Mouse (Mus musculus) lung, embryonic 14.5 days (tissue): ENCODE measurements around the gene Stard3nl. TPM values are rescaled to one million over a fixed set of nuclear protein-coding genes. Genes with fewer than 3 reads are reported as not detected.
"Not testable (repeated sequence)": the region's sequence is repeated elsewhere in the genome, so short reads cannot be mapped to it uniquely, and the experiment has no call there.

Experiments
- ATAC-seq: fragments of 200-750 bp; cut with Nextera tagmentation; 2 replicates; pipeline ENCODE4 v1.8.0; 2017; ENCODE audit warnings: mild to moderate bottlenecking, moderate TSS enrichment, moderate library complexity; ENCODE audit not compliant: insufficient read depth
- DNase-seq: peaks from one replicate; pipeline ENCODE4 v3.0.0-alpha.2; 2015
- H3K27ac ChIP-seq: fragments of 300-500 bp; sonication (generic); 2 replicates; pipeline ENCODE4 v1.5.1; 2014; ENCODE audit warnings: low read depth, mild to moderate bottlenecking, moderate library complexity
- H3K27me3 ChIP-seq: fragments of 300-500 bp; sonication (generic); 2 replicates; pipeline ENCODE4 v1.6.1; 2014; ENCODE audit warnings: low read length, control low read depth; ENCODE audit not compliant: insufficient read depth
- H3K36me3 ChIP-seq: fragments of 300-500 bp; sonication (generic); 2 replicates; pipeline ENCODE4 v1.6.1; 2014; ENCODE audit warnings: control low read depth; ENCODE audit not compliant: insufficient read depth
- H3K4me1 ChIP-seq: fragments of 300-500 bp; sonication (generic); 2 replicates; pipeline ENCODE4 v1.6.1; 2014; ENCODE audit warnings: antibody characterized with exemption, control low read depth; ENCODE audit not compliant: insufficient read depth
- H3K4me2 ChIP-seq: fragments of 300-500 bp; sonication (generic); 2 replicates; pipeline ENCODE4 v1.6.1; 2014; ENCODE audit warnings: mild to moderate bottlenecking
- H3K4me3 ChIP-seq: fragments of 300-500 bp; sonication (generic); 2 replicates; pipeline ENCODE4 v1.5.1; 2014; ENCODE audit warnings: low read depth, low read length
- H3K9ac ChIP-seq: fragments of 300-500 bp; sonication (generic); 2 replicates; pipeline ENCODE4 v1.6.1; 2014
- H3K9me3 ChIP-seq: fragments of 300-500 bp; sonication (generic); 2 replicates; pipeline ENCODE4 v1.6.1; 2016; ENCODE audit warnings: low read depth, low read length, control low read depth
- CTCF ChIP-seq: IDR thresholded peaks from 2 replicates; pipeline ENCODE4 v1.5.1; 2016; ENCODE audit warnings: antibody characterized with exemption, low read depth
- WGBS: fragments of 180-500 bp; shearing (Covaris S2); extraction: QIAGEN DNeasy Blood & Tissue Kit; methylation state at CpG from one replicate; pipeline ENCODE4 v1.1.7; 2014; 5-methylcytosine and 5-hydroxymethylcytosine counted together
- polyA plus RNA-seq: library from polyadenylated mRNA; unstranded; fragments of >200 nt; fragmentation: Nextera tagmentation; extraction: Ambion mirVana; gene quantifications from 2 replicates; pipeline ENCODE4 v1.2.1, GENCODE M21; 2014

The Stard3nl gene
- polyA plus RNA-seq, 1 experiment from 2014 or later, result 93.6 TPM

DNA sequence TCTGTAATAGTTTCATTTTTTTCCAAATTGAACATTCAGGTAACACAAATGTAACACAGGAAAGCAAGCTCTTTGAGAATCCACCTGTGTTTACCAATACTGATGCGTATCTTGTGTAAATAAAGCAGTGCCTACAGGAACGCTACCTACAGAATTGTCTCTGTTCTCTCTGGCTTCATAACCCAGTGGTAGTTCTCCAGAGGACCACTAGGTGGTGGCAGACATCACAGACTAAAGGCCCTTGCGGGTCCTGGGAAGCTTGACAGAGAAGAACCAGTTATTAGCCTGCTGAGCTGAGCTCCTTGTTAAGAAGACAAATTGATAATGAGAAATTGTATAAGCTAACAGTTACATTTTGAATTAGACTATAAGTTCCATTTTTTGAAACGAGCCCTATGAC lies 30.0 kb downstream of the Stard3nl start:
- Histone ChIP-seq H3K4me3 (no peak overlapping the region), H3K9me3 (no peaks in the 10 kb centered on the region), H3K27ac (no peak overlapping the region), H3K27me3 (no peaks in the 10 kb centered on the region), H3K4me2 (no peak overlapping the region), H3K9ac (no peak overlapping the region), H3K4me1 (no peaks in the 10 kb centered on the region), H3K36me3 (peaks cover 43% of the 10 kb centered on the region)
- 23% methylated on average over 4 of the region's 4 CpGs for WGBS
- peak; percentile 91 for DNase-seq
- ATAC-seq, result peak; percentile 54
- peak; percentile 93 for TF ChIP-seq CTCF

- Histone ChIP-seq H3K9ac (no peak overlapping the region), H3K36me3 (peaks cover 34% of the 10 kb centered on the region), H3K4me2 (no peak overlapping the region), H3K4me1 (no peaks in the 10 kb centered on the region), H3K27me3 (no peaks in the 10 kb centered on the region), H3K9me3 (no peaks in the 10 kb centered on the region), H3K27ac (no peak overlapping the region), H3K4me3 (no peak overlapping the region)
- DNase-seq (peak; percentile 88), ATAC-seq (peak; percentile 58)
- WGBS, result 67% methylated on average over 11 of the region's 11 CpGs
- peak; percentile 82 for TF ChIP-seq CTCF
Measured at GRCm38 (mm10) chr13:19364245-19364772, 31.3 kb downstream of the Stard3nl start.

DNA sequence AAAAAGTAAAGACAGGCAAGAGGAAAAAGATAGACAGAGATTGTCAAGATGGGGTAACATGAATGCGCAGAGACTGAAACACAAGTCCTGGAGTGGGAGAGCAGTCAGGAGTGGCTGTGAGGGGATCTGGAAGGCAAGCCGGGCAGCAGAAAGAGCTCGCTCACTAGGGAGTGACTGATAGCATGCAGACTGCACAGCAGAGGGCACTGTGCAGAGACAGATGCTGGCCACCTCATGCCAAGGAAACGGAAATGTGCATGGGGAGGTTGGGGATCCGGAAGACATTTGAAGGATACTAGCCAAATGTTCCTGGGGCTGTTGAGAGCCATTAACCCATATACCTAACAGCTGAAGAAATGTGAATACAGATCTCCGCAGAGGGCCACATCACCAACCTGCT lies 33.2 kb downstream of the Stard3nl start:
- ATAC-seq (no peak), DNase-seq (peak; percentile 53)
- Histone ChIP-seq H3K27me3 (no peaks in the 10 kb centered on the region), H3K4me1 (no peaks in the 10 kb centered on the region), H3K4me3 (no peak overlapping the region), H3K36me3 (peaks cover 42% of the 10 kb centered on the region), H3K4me2 (no peak overlapping the region), H3K27ac (no peak overlapping the region), H3K9me3 (no peaks in the 10 kb centered on the region), H3K9ac (no peak overlapping the region)
- 55% methylated on average over 6 of the region's 6 CpGs for WGBS
- TF ChIP-seq CTCF, result peak; percentile 59

GRCm38 (mm10) chr13:19358027-19358426 lies 37.6 kb downstream of the Stard3nl start:
- peak; percentile 94 for ATAC-seq
- Histone ChIP-seq H3K27me3 (no peaks in the 10 kb centered on the region), H3K4me1 (no peaks in the 10 kb centered on the region), H3K36me3 (peaks cover 39% of the 10 kb centered on the region), H3K4me2 (no peak overlapping the region), H3K9ac (no peak overlapping the region), H3K27ac (no peak overlapping the region), H3K9me3 (no peaks in the 10 kb centered on the region), H3K4me3 (no peak overlapping the region)
- 33% methylated on average over 5 of the region's 5 CpGs for WGBS
- no peak for TF ChIP-seq CTCF
- DNase-seq, result peak; percentile 75

DNA sequence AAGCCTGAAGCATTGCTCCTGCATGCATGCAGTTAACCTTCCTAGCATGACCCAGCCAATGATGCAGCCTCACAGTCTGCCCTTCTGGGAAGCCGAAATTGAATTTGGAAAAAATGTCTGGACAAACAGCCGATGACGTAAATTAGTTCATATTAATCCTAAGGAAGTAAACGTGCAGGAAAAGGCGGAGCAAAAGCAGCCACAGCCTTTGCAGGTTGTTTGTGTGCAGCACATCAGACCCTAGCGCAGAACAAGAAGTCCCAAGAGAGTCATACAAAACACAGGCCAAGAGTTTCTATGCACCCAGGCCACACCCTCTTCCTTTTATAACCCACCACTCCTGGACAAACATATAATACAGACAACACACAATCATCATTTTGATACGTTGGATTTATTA lies 38.3 kb downstream of the Stard3nl start:
- Histone ChIP-seq H3K4me1 (no peaks in the 10 kb centered on the region), H3K4me3 (no peak overlapping the region), H3K9me3 (no peaks in the 10 kb centered on the region), H3K9ac (no peak overlapping the region), H3K27ac (no peak overlapping the region), H3K4me2 (no peak overlapping the region), H3K27me3 (no peaks in the 10 kb centered on the region), H3K36me3 (peaks cover 33% of the 10 kb centered on the region)
- TF ChIP-seq CTCF, result no peak
- ATAC-seq, result no peak
- WGBS, result 84% methylated on average over 7 of the region's 7 CpGs
- no peak for DNase-seq

- DNase-seq, result no peak
- H3K4me2 ChIP-seq, result no peak overlapping the region
- WGBS, result 78% methylated on average over 5 of the region's 5 CpGs
- no peak overlapping the region for H3K4me3 ChIP-seq
- no peaks in the 10 kb centered on the region for H3K4me1 ChIP-seq
- no peaks in the 10 kb centered on the region for H3K27me3 ChIP-seq
- no peak overlapping the region for H3K27ac ChIP-seq
- H3K36me3 ChIP-seq, result peaks cover 33% of the 10 kb centered on the region
- no peaks in the 10 kb centered on the region for H3K9me3 ChIP-seq
- TF ChIP-seq CTCF, result no peak
- no peak for ATAC-seq
- no peak overlapping the region for H3K9ac ChIP-seq
Measured at GRCm38 (mm10) chr13:19356720-19357119, 38.9 kb downstream of the Stard3nl start.

GRCm38 (mm10) chr13:19356120-19356519 lies 39.5 kb downstream of the Stard3nl start:
- Histone ChIP-seq H3K4me2 (no peak overlapping the region), H3K9me3 (no peaks in the 10 kb centered on the region), H3K36me3 (peaks cover 33% of the 10 kb centered on the region), H3K27ac (no peak overlapping the region), H3K9ac (no peak overlapping the region), H3K27me3 (no peaks in the 10 kb centered on the region), H3K4me3 (no peak overlapping the region), H3K4me1 (no peaks in the 10 kb centered on the region)
- DNase-seq (no peak), ATAC-seq (no peak)
- WGBS, result 71% methylated on average over 7 of the region's 7 CpGs
- TF ChIP-seq CTCF, result no peak

DNA sequence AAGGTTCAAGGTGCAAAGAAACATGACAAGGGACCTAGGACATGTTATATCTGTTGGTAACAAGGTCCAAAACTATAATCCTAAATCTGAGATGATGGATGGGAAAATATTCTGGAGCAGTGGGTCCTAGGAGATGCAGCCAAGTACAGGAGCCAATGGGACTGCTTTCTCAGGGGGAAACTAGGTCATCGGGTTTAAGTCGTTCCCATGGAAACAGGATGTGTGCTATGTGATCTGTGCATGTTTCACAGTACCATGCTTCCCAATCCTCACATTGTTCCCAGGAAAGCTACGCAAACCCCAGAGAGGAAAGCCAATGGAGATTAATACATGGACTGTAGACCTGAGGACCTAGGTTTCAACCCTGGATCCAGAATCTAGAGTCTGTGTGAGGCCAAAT lies 42.8 kb downstream of the Stard3nl start:
- H3K27ac ChIP-seq, result no peak overlapping the region
- no peak overlapping the region for H3K4me2 ChIP-seq
- no peaks in the 10 kb centered on the region for H3K9me3 ChIP-seq
- no peak overlapping the region for H3K4me3 ChIP-seq
- DNase-seq (no peak), ATAC-seq (no peak)
- H3K27me3 ChIP-seq, result no peaks in the 10 kb centered on the region
- no peak overlapping the region for H3K9ac ChIP-seq
- WGBS, result 74% methylated on average over 3 of the region's 3 CpGs
- no peaks in the 10 kb centered on the region for H3K4me1 ChIP-seq
- peaks cover 16% of the 10 kb centered on the region for H3K36me3 ChIP-seq
- TF ChIP-seq CTCF, result no peak

DNA sequence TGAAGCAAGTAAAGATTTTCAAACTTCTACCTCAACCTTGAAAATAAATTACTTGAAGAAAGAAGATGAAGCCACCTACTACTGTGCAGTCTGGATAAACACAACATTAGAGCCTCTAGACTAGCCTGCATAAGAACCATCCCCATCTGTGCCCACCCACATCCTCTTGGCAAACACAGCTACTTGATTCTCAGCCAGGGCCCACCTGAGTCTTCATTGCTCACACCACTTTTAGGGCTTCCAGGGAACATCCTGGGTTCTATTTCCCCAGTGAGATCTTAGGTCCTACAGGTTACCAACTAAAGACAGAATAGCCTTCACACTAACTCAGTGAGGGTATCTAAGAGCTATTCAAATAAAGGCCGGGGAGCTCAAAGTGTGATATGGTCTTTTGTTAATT lies 55.2 kb downstream of the Stard3nl start:
- not testable (repeated sequence) for H3K27ac ChIP-seq, H3K9ac ChIP-seq, H3K27me3 ChIP-seq, H3K4me1 ChIP-seq, DNase-seq, H3K36me3 ChIP-seq, ATAC-seq, H3K9me3 ChIP-seq, H3K4me3 ChIP-seq, H3K4me2 ChIP-seq
- WGBS, result 57% methylated on average over 1 of the region's 1 CpGs

DNA sequence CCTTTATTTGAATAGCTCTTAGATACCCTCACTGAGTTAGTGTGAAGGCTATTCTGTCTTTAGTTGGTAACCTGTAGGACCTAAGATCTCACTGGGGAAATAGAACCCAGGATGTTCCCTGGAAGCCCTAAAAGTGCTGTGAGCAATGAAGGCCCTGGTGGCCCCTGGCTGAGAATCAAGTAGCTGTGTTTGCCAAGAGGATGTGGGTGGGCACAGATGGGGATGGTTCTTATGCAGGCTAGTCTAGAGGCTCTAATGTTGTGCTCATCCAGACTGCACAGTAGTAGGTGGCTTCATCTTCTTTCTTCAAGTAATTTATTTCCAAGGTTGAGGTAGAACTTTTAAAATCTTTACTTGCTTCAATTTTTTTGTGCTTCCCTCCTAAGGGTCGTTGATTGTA lies 59.3 kb downstream of the Stard3nl start:
- H3K27me3 ChIP-seq, H3K4me3 ChIP-seq, ATAC-seq, H3K4me1 ChIP-seq, H3K36me3 ChIP-seq, H3K4me2 ChIP-seq, H3K9me3 ChIP-seq, DNase-seq, H3K27ac ChIP-seq, H3K9ac ChIP-seq: not testable (repeated sequence)
- 72% methylated on average over 1 of the region's 1 CpGs for WGBS
